Mouse (Mus musculus): ENCODE measurements around the gene Igfbpl1.

The Igfbpl1 gene

GRCm38 (mm10) chr4:45769141-45769540 is 57.6 kb downstream of the Igfbpl1 start:
- no peak for DNase-seq

DNA sequence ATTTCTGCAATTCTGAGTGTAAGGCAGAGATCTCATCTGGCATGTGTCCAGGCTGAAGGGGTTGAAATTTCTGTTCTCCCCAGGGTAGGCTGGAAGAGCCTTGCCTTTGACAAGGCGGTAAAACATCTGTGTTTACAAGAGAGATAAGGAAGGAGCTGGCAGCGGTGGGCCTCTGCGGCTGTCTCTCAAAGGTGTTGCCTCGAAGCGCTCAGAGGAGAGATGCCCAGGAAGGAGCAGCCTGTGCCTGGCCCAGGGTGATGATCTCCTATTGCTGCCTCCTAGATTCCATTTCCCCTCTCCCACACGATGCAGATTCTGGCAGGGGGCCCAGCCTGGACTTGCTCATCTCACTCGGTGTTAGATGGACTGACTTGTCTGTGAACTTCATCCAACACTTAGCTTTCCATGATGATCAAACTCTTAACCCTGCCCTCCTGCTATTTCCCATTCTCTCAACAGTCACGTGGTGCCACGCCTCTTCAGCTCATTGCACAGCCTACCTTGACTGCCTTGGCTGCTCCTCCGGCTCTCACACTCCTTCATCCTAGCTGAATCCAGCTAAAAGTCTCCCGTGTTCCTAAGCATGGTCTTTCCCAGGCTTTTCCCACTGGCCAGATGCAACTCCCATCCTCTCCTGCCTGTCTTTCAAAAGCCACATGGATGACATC is 58.7 kb downstream of the Igfbpl1 start:
- DNase-seq: no peak

GRCm38 (mm10) chr4:45766774-45767173 is 59.9 kb downstream of the Igfbpl1 start:
- DNase-seq: no peak

DNA sequence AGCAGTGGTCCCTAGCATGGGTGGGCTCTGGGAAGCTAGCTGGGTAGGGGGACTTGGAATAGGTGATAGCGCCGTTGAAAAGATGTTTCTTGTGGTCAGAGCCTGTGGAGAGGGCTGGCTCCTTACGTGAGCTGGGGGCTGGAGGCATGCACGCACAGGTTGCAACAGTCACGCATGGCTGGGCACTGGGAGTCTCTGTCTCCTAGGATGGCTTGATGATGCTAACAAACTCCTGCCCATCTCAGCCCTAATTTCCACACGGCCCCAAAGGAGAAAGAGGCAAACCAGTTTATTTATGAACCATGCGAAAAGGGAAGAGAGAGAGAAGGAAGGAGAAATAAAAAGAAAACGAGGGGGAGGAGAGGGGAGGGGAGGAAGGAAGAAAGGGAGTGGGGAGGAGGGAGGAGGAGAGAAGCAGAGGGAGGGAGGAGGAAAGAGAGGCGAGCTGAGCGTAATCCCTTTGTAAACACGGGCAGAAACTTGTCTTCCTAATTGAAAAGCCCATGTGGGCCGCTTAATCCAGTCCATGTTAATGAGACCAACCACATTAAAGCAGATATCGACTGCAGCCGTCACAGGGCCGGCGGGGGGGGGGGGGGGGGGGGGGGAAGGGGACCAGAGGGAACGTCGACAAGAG is 61.0 kb downstream of the Igfbpl1 start:
- DNase-seq: no peak

DNA sequence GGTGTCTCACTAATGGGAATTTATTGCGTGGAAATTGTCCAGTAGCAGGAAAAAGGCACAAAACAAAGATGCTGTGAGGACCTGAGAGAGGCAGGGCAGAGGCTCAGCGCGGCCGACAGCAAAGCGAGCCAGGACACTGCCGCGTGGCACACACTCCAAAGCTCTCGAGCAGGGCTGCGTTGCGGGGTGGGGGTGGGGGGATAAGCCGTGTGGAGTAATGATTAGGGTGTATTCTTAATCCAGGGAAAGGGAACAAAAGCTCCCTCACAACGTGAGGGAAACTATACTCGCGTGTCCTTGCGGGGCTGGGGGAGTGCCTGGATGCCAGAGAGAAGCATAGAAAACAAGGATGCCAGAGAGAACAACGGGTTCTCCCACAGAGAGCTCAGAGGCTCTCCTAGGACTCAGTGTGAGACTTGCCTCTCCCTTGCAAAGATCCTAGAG is 61.6 kb downstream of the Igfbpl1 start:
- no peak for DNase-seq

DNA sequence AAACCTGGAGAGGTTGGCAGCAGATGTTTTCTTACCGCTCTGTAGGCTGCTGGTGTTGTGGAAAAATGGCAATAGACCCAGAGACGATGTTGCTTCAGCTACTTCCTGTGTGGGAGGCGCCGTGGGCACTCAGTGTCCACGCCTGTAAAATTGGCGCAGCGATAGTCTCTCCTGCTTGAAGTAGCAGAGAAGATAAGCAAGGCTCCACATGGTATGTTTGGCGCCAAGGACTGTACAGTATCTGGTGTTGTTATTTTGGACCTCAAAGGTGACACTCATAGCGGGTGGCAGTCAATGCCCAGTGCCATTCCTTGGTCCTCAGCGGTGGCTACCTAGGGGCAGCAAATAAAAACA is 62.6 kb downstream of the Igfbpl1 start:
- peak; percentile 28 for DNase-seq

- DNase-seq: no peak
These were observed 63.2 kb downstream of the Igfbpl1 start for GRCm38 (mm10) chr4:45763288-45764140.

DNA sequence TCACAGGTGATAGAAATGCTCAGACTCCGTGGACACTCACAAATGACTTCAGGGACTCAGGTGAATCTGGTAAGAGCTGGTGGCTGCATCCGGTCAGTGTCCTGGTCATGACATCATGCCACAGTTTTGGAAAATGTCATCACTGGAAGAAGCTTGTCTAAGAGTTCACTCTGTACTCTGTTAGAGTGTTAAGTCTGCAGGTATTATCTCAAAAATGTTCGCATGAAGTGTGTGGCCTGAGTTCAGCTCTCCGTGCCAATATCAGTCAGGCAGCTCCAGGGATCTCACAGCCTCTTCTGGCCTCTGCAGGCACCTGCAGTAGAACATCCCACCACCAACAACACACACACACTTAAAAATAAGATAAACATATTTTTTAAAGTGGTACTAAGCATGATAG is 64.1 kb downstream of the Igfbpl1 start:
- no peak for DNase-seq
